Mouse (Mus musculus) adrenal gland, adult 8-10 months (tissue): Measurements from ENCODE around the gene Cxcl13. TPM values are rescaled to one million over a fixed set of nuclear protein-coding genes. Genes with fewer than 3 reads are reported as not detected.

Source experiments
- DNase-seq: peaks from one replicate; pipeline ENCODE4 v3.0.0; 2022
- total RNA-seq, 4 experiments: library from RNA; stranded (reverse); gene quantifications; 2 replicates each; pipeline ENCODE4 v1.2.4; 2022

The Cxcl13 gene
- total RNA-seq, 4 experiments from 2014 or later: 0.31 to 3.6 (median 0.52) TPM

DNA sequence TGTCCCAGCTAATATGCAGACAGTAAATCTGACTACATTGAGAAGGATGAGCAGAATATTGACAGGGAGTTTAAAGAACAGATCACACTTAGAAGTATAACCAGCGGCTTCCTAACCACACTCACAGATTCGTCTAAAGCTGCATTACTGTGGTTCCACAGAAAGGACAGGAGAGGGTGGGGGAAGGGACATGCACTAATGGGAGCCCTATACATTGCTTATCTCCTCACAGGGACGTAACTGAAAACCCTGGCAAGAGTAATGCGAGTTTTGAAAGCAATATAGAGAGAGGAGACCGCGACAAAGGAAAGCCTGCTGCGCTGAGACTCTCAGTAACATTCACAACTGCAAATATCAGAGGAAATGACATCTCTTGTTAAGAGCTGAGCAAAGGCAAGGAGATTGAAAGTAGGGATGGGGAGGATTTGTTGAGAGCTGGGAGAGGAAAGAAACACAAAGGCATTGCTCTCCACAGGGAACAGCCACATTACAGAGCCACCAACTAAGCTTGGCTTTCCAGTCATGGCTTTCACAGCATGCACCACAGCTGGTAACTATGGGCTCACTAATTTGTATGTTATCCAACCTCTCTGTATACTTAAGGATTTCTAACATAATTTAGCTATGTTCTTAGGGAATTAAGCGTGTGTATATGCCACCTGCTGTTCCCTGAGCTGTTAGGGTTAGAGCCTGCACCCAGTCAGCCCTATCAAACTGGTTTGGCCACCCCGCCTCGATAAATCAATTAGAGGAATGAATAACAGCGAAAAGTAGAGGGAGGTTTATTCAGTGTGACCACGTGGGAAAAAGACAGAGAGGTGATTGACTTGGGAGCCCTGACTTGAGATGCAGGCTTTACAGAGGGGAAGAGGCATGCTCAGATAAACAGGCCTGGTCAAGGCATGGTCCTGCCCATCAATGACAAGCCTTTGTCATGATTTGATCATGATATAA is 34.9 kb downstream of the Cxcl13 start:
- no peak for DNase-seq

DNA sequence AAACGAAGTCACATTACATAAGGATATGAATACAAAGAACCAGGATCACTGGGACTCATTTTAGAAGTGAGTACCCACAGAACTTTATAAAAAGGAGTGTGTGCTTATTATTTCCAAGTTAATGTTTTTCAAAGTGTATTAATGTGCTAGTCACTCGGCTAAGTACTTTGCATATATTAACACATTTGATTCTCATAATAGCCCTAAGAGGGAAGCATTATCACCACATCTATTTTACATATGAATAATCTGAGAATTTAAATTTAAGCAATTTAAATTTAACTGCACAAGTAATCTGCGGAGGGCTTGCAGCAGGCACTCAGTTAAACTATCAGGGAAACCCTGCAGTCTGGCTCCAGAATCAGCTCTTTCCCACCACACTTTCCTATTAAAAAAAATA is 40.5 kb downstream of the Cxcl13 start:
- no peak for DNase-seq

GRCm38 (mm10) chr5:96003348-96003747 is 46.6 kb downstream of the Cxcl13 start:
- no peak for DNase-seq

DNA sequence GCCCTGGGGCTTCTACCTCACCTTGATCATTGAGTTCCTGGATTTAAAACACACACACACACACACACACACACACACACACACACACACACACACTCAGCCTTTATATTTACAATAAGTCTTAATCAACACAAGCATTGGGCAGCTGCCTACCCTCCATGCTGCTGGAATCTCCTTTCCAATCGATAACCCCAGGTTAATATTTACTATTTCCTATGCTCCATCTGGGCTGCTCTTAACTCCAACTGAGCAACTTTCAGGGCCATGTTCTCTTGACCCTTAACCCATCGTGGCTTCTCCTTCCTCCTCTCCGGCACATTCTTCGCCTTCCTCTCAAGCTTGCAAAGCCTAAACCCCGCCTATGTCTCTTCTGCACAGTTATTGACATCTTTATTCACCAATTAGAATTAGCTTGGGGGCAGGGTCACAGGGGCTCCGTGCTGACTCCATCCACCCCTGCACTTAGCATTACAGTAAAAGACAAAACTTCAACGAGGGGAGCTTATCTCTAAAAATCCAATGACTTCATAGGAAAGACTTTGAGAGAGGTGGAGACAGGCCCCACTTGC is 51.6 kb downstream of the Cxcl13 start:
- DNase-seq: no peak

- DNase-seq: no peak
These were observed 52.3 kb downstream of the Cxcl13 start for GRCm38 (mm10) chr5:96009076-96009475.

Other genes with a start within 250 kb of the Cxcl13 start
- gene Gm7978, start 220.8 kb upstream of the Cxcl13 start, total RNA-seq: not detected
- gene Gm7982, start 214.9 kb upstream of the Cxcl13 start, total RNA-seq: not detected
- not detected for gene E330014E10Rik, start 181.0 kb upstream of the Cxcl13 start, total RNA-seq
- gene Cnot6l, start 207.2 kb downstream of the Cxcl13 start, total RNA-seq: 10 to 100 TPM; 65.1 to 82.6 (median 74.7) TPM